Mouse (Mus musculus) gastrocnemius, adult 8-10 months (tissue): Measurements from ENCODE around the gene Fam172a. TPM values are rescaled to one million over a fixed set of nuclear protein-coding genes. Genes with fewer than 3 reads are reported as not detected.

ENCODE experiments used
- DNase-seq, 2 experiments: peaks; one replicate each; pipeline ENCODE4 v3.0.0; 2022; ENCODE audit warnings: low spot score in 2 of 2
- total RNA-seq, 4 experiments: library from RNA; stranded (reverse); gene quantifications; 2 replicates each; pipeline ENCODE4 v1.2.4; 2022

Gene Fam172a
- total RNA-seq, 4 experiments from 2014 or later: 7.1 to 8.3 (median 7.3) TPM

DNA sequence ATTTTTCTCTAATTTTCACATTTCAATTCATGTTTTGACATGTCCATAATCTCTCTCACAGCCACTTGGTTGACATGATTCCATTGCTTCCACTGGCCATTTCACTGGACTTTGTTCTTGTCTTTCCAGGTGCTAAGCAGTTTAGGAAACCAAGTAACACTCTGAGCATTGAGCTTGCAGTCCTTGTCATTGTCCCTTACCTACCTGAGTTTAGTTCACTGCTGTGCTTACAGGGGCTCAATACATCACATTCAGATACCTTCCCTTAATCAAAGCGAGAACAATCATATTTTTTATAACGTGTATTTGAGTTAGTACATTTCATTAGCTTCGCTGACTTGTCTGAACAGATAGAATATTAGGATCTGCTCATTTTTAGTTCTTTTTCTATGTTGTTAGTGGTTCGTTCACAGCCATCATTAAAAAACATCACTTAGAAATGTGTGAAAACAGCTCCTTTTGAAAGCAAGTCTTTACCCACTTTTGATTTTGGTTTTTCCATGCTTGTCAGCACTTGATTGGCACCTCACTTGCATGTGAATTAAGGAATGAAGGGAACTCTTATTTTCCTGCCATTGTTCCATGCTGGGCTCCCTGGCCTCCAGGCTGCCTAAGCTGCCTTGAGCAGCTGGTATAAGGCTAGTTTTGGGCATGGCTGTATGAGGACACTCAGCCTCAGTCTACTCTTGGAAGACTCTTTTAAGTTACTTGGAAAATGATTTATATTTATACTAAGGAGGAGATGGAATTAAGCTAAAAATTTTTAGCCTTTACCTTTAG lies 257.9 kb downstream of the Fam172a start:
- DNase-seq: no peak

DNA sequence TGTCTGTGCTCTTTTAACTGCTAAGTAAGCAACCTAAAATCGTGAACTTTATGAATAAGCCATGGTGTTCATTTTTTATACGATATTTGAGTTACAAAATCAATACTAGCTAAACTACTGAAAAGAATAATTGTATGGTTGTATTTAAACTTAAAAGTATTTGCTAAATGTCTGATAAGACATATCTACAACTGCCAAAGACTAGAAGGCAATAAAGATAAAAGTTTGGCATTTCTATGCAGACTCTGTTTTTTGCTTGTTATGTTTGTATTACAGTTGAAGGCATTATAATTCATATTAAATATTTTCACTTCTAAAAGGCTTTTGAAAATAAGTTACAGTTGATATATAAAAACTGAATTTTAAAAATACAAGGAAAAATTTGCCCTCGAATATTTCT lies 274.4 kb downstream of the Fam172a start:
- DNase-seq: no peak

DNA sequence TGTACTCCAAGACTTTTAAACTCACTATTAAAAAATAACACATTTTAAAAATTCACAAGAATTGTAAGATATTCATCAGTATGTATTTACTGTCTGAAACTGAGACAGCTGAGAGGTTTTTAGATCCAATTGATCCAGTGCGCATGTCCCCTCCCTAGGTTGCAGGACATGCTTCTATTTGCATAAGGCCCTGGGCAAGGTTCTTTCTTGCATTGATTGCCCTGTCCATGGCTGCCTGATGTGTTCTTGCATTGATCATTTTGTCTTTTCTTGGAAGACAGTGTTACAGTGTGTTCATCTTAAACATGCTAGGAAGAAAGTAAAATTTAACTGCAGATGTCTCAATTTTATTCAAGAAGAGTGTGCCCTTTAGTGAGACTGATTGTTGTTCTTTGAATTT lies 275.3 kb downstream of the Fam172a start:
- no peak for DNase-seq

DNA sequence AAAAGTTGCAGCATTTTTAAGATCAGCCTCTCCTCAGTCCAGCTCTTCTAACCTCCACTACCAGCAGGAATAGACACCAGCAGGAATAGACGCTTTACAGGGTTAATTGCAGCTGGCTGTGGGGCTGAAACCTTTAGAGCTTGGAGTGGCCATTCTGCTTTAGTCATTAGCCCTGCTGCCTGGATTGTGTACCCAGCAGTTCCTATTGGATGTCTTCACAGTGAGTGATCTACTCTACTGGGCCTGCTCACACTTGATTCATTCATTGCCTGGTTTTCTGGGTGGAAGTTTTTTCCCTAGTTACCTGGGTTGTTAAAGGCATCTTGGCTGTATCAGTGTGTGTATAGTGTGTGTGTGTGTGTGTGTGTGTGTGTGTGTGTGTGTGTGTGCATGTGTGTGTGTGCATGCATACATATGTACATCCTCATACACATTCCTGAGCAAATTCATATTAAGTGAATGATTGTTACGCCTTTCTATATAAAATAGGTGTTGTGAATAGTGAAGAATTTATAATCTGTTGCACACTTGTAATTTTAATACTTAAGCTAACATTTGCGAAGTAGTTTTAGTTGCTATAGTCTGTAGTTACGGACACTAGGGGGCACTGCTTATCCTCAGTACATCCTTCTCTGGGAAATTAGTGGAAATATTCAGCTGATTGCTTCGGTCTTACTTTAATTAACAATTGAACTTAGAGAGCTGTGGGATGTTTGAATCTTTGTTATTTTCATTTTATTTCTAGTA lies 280.4 kb downstream of the Fam172a start:
- no peak for DNase-seq

DNA sequence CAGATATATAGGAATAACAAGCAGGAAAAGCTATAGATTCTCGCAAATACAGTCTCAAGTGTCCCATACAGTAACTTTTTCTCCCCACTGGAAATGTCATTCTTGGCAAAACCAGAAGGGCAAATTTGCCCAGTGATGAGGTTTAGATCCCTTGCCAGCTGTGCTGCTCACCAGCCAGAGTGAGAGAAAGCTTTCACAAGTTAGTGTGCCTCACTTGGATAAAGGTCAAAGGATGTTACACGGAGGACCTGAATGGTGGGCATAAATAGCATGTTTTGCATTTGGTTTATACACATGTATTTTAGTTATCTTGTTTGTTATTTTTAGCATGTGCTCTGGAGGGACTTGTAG lies 281.0 kb downstream of the Fam172a start:
- no peak for DNase-seq

GRCm38 (mm10) chr13:77991189-77991886 lies 289.5 kb downstream of the Fam172a start:
- no peak for DNase-seq

GRCm38 (mm10) chr13:78004649-78005048 lies 302.8 kb downstream of the Fam172a start:
- DNase-seq: no peak

- no peak for DNase-seq
Measured at GRCm38 (mm10) chr13:78005344-78005743, 303.5 kb downstream of the Fam172a start.

GRCm38 (mm10) chr13:78010176-78010575 lies 308.3 kb downstream of the Fam172a start:
- no peak for DNase-seq

DNA sequence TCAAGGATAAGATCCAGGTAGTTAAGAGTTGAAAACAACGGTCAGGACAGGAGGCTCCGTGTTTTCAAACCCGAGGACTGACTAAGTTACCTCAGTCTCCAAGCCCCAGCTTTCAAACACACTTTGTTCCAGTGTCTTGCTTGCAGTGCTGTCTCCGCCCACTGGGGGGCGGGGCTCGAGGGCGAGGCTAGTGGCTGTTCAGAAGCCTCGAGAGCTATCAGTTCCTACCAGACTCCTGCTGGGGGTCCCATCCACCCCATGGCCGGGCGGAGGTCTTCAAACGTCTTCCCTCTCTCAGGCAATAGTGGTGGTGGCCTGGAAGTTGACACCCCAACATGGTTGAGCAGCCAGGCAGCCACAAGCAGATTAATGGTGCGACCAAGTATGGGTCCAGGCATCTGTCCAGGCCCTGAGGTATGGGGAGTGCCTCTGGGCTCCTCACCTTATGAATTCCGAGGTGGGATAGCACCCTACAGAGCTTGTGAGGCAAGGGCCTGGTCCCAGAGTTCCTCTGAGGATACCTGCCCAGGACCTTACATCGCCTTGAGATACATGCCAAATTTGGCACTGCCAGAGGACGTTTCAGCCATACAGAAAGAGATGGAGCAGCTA lies 323.0 kb downstream of the Fam172a start, which contains the start of gene Pou5f2:
Gene Pou5f2, plus strand, starts transcription at position 220 of the 612 bp plus-strand sequence.
- peak in 1 of 2 experiments; percentile 4 for DNase-seq

- DNase-seq: no peak
Measured at GRCm38 (mm10) chr13:78032821-78033220, 331.0 kb downstream of the Fam172a start.

- no peak for DNase-seq
Measured at GRCm38 (mm10) chr13:78037203-78037602, 335.4 kb downstream of the Fam172a start.

DNA sequence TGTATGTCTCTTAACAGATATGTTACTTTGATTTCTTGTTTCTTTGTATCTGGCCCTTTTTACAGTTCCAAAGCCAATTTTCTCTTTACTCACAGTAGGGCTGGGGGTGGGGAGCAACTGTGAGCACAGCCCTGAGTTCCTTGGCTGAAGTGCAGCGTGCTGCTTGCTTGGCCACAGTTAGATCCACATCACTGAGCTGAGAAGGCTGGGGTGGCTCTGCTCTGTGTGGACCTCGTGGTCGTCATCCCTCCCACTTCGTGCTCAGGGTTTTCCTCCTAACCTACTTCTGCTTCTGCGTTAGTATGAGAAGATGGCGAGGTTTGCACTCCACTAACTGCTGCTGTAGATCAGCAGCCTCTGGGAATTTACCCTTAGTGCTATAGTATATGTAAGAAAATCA lies 341.4 kb downstream of the Fam172a start:
- DNase-seq: no peak

GRCm38 (mm10) chr13:78045116-78045515 lies 343.3 kb downstream of the Fam172a start:
- DNase-seq: no peak

GRCm38 (mm10) chr13:78087751-78088150 lies 385.9 kb downstream of the Fam172a start:
- no peak for DNase-seq

DNA sequence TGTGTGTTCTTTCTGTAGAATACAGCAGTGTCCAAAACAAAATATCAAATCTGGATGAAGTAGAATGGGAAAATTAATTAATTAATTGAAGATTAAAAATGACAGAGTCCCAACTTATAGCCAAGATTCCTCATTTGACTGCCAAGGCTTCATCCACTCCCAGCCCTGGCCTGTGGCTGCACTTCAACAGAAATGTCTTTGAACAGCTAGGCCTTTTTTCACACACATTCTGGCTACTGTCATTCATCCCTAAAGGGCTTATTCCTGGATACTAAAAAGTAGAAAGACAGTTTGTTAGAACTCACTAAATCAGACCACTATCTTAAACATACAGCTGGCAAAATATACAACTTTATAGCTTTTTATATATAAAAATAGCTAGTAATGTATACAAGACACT lies 388.9 kb downstream of the Fam172a start:
- DNase-seq: no peak

- DNase-seq: no peak
Measured at GRCm38 (mm10) chr13:78091949-78092348, 390.1 kb downstream of the Fam172a start.

DNA sequence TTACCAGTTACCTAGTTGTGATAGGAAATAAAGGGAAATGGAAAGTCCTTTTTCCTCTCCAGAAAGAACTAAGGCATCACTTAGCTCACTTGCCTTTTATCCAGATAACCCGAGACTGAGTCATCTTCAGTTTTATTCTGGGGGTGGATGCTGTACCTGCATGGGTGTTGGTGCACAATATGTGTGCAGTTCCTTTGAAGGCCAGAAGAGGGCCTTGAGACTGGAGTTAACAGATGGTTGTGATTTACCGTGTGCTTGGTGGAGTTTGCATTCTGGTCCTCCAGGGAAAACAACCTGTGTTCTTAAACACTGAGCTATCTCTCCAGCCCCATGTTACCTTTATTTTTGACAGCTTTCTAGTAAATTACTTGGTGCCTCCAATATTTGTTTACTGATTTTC lies 392.5 kb downstream of the Fam172a start:
- no peak for DNase-seq

DNA sequence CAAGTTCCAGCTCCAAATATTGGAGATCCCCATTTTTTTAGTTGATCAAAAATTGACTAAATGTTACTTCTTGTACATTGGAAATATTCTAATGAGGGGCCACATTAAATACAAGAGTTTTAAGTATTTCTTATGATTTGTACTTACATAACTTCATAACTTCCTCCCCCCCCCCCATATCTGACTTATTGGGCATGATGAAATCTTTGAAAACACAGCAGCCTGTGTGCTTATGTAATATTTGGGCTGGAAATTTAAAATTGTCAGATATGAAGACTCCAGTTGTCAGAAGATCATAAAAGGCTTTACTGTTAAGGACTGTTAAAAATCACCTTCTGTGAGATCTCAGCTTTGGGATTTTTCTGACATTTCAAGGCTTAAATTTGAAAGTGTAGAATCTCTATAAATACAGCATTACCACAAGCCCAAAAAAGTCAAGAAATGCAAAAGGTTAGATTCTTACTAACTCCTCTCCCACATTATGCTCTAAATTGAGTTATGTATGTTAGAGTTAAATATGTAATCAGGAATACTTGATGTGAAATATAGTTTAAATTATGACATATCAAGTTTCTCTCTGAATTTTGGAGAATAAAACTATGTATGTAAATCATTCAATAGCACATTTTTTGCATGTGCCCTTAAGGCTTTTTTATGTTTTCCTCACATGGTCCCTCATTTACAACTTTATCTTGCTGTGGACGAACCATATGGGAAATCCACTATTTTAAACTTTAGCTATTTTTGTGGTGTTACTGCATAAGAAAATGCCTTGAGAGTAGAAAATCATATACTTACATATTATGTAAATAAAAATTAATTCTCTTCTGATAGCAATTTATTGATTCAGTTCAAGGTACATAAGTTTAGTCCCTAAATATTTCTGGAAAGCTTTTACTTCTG lies 393.5 kb downstream of the Fam172a start:
- no peak for DNase-seq

DNA sequence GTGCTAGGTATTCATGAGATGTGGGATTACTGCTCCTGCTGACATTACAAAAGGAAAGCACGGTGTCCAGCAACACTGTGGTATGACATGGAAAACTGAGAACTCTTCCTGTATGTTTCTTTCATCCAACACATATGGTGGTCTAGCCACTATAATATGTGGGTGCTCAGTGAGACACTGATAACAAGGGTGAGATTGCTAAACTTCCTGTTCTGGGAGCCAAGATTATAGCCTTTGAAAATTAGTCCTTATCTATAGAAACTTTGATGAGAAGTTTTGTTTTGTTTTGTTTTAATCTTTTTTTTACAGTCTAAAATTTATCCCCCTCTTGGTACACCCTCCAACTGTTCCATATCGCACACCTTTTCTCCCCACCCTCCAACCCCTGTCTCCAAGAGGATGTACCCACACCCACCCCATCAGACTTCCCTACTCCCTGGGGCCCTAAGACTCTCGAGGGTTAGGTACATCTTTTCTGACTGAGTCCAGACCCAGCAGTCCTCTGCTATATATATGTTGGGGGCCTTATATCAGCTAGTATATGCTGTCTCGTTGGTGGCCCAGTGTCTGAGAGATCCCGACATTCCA lies 397.1 kb downstream of the Fam172a start:
- no peak for DNase-seq
